Mouse (Mus musculus): ENCODE measurements around the gene Vmn2r76.
"Not testable (repeated sequence)": the region's sequence is repeated elsewhere in the genome, so short reads cannot be mapped to it uniquely, and the experiment has no call there.

Vmn2r76 gene

DNA sequence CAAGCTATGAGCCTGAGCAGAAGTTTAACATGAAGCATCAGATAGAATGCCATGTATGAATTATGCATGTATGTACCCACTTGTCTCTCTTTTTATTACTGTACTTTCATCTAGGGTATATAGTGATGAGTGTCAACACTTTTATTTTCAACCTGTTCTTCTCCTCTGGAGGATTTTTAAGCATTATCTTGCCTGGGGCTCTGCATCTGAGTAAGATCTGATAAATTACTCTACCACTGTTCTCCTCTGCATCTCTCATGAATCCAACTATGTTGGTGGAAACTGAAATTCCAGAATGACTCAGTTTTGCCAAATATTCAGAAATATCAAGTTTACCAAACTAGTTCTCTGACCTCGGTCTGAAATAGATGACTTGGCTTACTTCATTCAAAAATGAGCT is at the start of gene Vmn2r76:
Vmn2r76 (minus strand) TSS at position 101 of the 400 bp plus-strand sequence.
- no peak for DNase-seq (ENCODE audit: low spot score in 2 of 2)

DNA sequence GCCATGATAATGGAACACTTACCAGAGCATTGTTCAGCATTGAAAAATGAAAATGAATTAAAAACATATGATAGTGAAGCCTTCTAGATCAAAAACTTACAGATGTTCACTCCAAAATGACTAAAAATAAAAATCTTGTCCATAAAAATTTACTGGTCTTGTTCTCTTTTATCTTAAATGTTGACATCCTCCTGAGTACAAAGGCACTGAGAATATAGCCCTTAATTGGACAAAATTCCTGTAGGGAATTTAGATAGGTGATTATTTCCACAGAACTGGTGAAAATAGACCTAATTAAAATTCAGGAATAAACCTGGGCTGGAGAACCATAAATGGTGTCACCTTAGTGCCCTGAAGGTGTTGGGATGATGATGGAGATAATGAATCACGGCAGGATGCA is 31.0 kb upstream of the Vmn2r76 start, which contains the start of gene Olfr310:
Olfr310 (minus strand) TSS at position 101 of the 400 bp plus-strand sequence.
- no peak for DNase-seq (ENCODE audit: low spot score in 2 of 2)

DNA sequence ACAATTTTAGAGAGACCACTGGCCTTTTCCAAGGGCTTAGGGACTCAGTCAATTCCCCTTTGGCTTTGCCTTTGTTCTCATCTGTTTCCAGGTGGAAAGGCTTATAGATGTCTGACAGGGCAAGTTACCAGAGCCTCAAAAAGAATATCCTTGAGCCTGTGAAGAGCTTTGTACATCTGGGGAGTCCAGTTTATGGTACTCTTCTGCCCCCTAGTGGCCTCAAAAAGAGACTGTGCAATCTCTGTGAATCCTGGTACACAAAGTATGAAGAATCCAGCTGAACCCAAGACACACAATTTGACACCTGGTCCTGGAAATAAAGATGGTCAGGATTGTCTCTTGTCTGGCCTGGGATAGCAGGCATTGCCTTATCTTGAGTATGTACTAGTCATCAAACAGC is 34.8 kb downstream of the Vmn2r76 start:
- no peak for DNase-seq (ENCODE audit: low spot score in 2 of 2)

DNA sequence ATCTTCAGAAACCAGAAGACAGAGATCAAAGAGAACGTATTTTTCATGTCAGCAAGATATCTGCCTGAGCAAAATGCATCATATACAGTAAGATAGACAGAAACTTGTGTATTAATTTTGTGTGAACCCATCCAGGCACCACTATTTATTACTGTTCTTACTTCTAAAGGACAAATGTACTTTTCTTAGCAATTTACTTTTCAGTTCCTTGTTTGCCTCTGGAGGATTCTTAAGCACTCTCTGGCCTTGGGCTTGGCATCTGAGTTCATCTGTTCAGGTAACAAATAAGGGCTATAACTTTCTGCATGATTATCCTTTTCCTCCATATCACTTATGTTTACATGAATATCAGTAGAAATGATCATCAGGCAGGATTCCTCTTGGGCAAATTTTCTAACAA is 74.4 kb downstream of the Vmn2r76 start, which contains the start of gene Vmn2r75:
Vmn2r75 (minus strand) TSS at position 101 of the 400 bp plus-strand sequence.
- not testable (repeated sequence) for DNase-seq (ENCODE audit: low spot score in 2 of 2)

Data from urinary bladder, postnatal 4 days (tissue).